Mouse (Mus musculus) E14TG2a.4 (cell line): ENCODE measurements at regions not wholly inside any gene's neighbourhood (a gene's known extent, or its start where the extent isn't known, plus 50 kb on each side); places are given as distances from the start of the nearest gene placed in this dataset.

Source experiments
- CTCF ChIP-seq: conservative IDR thresholded peaks from 2 replicates; pipeline ENCODE4 v1.5.1; 2014; ENCODE audit warnings: low read length
- NANOG ChIP-seq: IDR thresholded peaks from 2 replicates; pipeline ENCODE4 v1.6.1; 2014; ENCODE audit warnings: borderline replicate concordance, low read length, mixed read lengths
- POU5F1 ChIP-seq: IDR thresholded peaks from 2 replicates; pipeline ENCODE4 v1.6.1; 2014; ENCODE audit warnings: low read length, borderline replicate concordance

DNA sequence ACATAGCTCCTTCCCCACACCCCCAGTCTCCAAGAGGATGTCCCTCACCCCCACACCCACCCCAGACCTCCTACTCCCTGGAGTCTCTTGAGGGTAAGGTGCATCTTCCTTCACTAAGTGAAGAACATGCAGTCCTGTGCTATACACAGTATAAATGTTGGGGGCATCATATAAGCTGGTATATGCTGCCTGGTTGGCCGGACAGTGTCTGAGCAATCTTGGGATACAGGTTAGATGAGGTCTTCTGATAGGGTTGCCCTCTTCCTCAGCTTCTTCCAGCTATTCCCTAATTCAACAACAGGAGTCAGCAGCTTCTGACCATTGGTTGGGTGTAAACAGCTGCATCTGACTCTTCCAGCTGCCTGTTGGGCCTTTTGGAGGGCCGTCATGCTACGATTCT is 1156.3 kb upstream of the Aga start:
- TF ChIP-seq CTCF (no peak), POU5F1 (no peak), NANOG (no peak)
